Mouse (Mus musculus) heart, adult 18-20 months (tissue): ENCODE measurements around the gene Spsb4. TPM values are rescaled to one million over a fixed set of nuclear protein-coding genes. Genes with fewer than 3 reads are reported as not detected.

ENCODE experiments used
- DNase-seq, 2 experiments: peaks; one replicate each; pipeline ENCODE4 v3.0.0; 2021 to 2022; ENCODE audit warnings: mixed read lengths in 1 of 2
- total RNA-seq, 2 experiments: library from RNA; stranded (reverse); gene quantifications; 2 replicates each; pipeline ENCODE4 v1.2.3; 2021

Gene Spsb4
- total RNA-seq, 2 experiments from 2014 or later = 2.1 to 3.9 TPM

- no peak for DNase-seq
Observed at GRCm38 (mm10) chr9:96899004-96899403, 119.6 kb downstream of the Spsb4 start.

- DNase-seq = no peak
Observed at GRCm38 (mm10) chr9:96896690-96897089, 122.0 kb downstream of the Spsb4 start.

GRCm38 (mm10) chr9:96893582-96893981 lies 125.1 kb downstream of the Spsb4 start:
- DNase-seq = no peak

Other genes with a start within 250 kb of the Spsb4 start
- 10 to 100 TPM; 11.7 to 15.8 TPM for gene Pxylp1, start 126.2 kb downstream of the Spsb4 start, total RNA-seq
- gene Slc25a36, start 92.3 kb upstream of the Spsb4 start, total RNA-seq = 10 to 100 TPM; 38.5 to 38.6 TPM